Mouse (Mus musculus): ENCODE results near the gene Gimap4.

- no peak for TF ChIP-seq CTCF (conservative IDR thresholded peaks at IDR 0.05; ENCODE audit: low read length)
- TF ChIP-seq POU5F1 (IDR thresholded peaks at IDR 0.05; ENCODE audit: borderline replicate concordance, low read length), result no peak
- TF ChIP-seq NANOG (IDR thresholded peaks at IDR 0.05; ENCODE audit: borderline replicate concordance, low read length), result no peak
Observed at GRCm38 (mm10) chr6:48720326-48720725, 36.0 kb downstream of the Gimap4 start.

All from E14TG2a.4 (cell line).